Mouse (Mus musculus) embryonic facial prominence, embryonic 13.5 days (tissue): ENCODE measurements around the gene Mrps27. TPM values are rescaled to one million over a fixed set of nuclear protein-coding genes. Genes with fewer than 3 reads are reported as not detected.

ENCODE experiments used
- ATAC-seq: fragments of 200-750 bp; cut with Nextera tagmentation; 2 replicates; pipeline ENCODE4 v1.8.0; 2017; ENCODE audit warnings: low read depth; ENCODE audit not compliant: insufficient number of reproducible peaks, insufficient read depth, low FRiP score, low TSS enrichment
- H3K27ac ChIP-seq: fragments of 300-500 bp; sonication (generic); 2 replicates; pipeline ENCODE4 v1.5.1; 2015; ENCODE audit warnings: moderate library complexity, mild to moderate bottlenecking, inconsistent platforms
- H3K27me3 ChIP-seq: fragments of 300-500 bp; sonication (generic); 2 replicates; pipeline ENCODE4 v1.6.1; 2015; ENCODE audit warnings: mild to moderate bottlenecking, inconsistent platforms
- H3K36me3 ChIP-seq: fragments of 300-500 bp; sonication (generic); 2 replicates; pipeline ENCODE4 v1.6.1; 2015; ENCODE audit warnings: mild to moderate bottlenecking, inconsistent platforms
- H3K4me1 ChIP-seq: fragments of 300-500 bp; sonication (generic); 2 replicates; pipeline ENCODE4 v1.6.1; 2015; ENCODE audit warnings: inconsistent platforms
- H3K4me2 ChIP-seq: fragments of 300-500 bp; sonication (generic); 2 replicates; pipeline ENCODE4 v1.6.1; 2015; ENCODE audit warnings: moderate library complexity, mild to moderate bottlenecking, inconsistent platforms
- H3K4me3 ChIP-seq: fragments of 300-500 bp; sonication (generic); 2 replicates; pipeline ENCODE4 v1.5.1; 2015; ENCODE audit warnings: mild to moderate bottlenecking, inconsistent platforms
- H3K9ac ChIP-seq: fragments of 300-500 bp; sonication (generic); 2 replicates; pipeline ENCODE4 v1.6.1; 2015; ENCODE audit warnings: mild to moderate bottlenecking, inconsistent platforms
- H3K9me3 ChIP-seq: fragments of 300-500 bp; sonication (generic); 2 replicates; pipeline ENCODE4 v1.6.1; 2016; ENCODE audit warnings: inconsistent platforms
- WGBS: fragments of 180-500 bp; shearing (Covaris S2); methylation state at CpG from one replicate; pipeline ENCODE4 v1.1.7; 2015; ENCODE audit warnings: mixed read lengths; 5-methylcytosine and 5-hydroxymethylcytosine counted together
- polyA plus RNA-seq: library from polyadenylated mRNA; unstranded; fragments of >200 nt; fragmentation: Nextera tagmentation; extraction: Ambion mirVana; gene quantifications from 2 replicates; pipeline ENCODE4 v1.2.1, GENCODE M21; 2015

Gene Mrps27
- polyA plus RNA-seq, 1 experiment from 2014 or later: 62.5 TPM

- Histone ChIP-seq H3K27me3 (no peaks in the 10 kb centered on the region), H3K9ac (no peak overlapping the region), H3K27ac (peak overlapping the region; percentile 68), H3K36me3 (peaks cover 8% of the 10 kb centered on the region; the same call in 1 of the 2 replicates), H3K4me1 (peaks cover 33% of the 10 kb centered on the region), H3K4me2 (no peak overlapping the region), H3K9me3 (no peaks in the 10 kb centered on the region), H3K4me3 (no peak overlapping the region)
- WGBS: 66% methylated on average over 4 of the region's 4 CpGs
- ATAC-seq: no peak
Measured at GRCm38 (mm10) chr13:99459612-99460011, 115.0 kb downstream of the Mrps27 start.

- no peak overlapping the region for H3K9ac ChIP-seq
- H3K4me1 ChIP-seq: peaks cover 39% of the 10 kb centered on the region
- no peak for ATAC-seq
- H3K27ac ChIP-seq: no peak overlapping the region
- WGBS: 86% methylated on average over 4 of the region's 4 CpGs
- H3K4me2 ChIP-seq: no peak overlapping the region
- H3K9me3 ChIP-seq: no peaks in the 10 kb centered on the region
- H3K27me3 ChIP-seq: no peaks in the 10 kb centered on the region
- no peak overlapping the region for H3K4me3 ChIP-seq
- peaks cover 8% of the 10 kb centered on the region; the same call in 1 of the 2 replicates for H3K36me3 ChIP-seq
Measured at GRCm38 (mm10) chr13:99461886-99462285, 117.3 kb downstream of the Mrps27 start.

- no peak overlapping the region for H3K4me3 ChIP-seq
- 56% methylated on average over 4 of the region's 4 CpGs for WGBS
- no peak overlapping the region for H3K27ac ChIP-seq
- no peaks in the 10 kb centered on the region for H3K9me3 ChIP-seq
- no peak overlapping the region for H3K4me2 ChIP-seq
- H3K36me3 ChIP-seq: peaks cover 8% of the 10 kb centered on the region; the same call in 1 of the 2 replicates
- ATAC-seq: no peak
- H3K27me3 ChIP-seq: no peaks in the 10 kb centered on the region
- no peak overlapping the region for H3K9ac ChIP-seq
- peaks cover 36% of the 10 kb centered on the region for H3K4me1 ChIP-seq
Measured at GRCm38 (mm10) chr13:99464551-99464950, 120.0 kb downstream of the Mrps27 start.

Other genes starting within 250 kb of the Mrps27 start
- gene Zfp366, start 160.0 kb upstream of the Mrps27 start, polyA plus RNA-seq: 0.42 and 0.48 TPM in 2 replicates
- 44.7 and 45.8 TPM in 2 replicates for gene Ptcd2, start 81 bp upstream of the Mrps27 start, polyA plus RNA-seq
- 176 and 193 TPM in 2 replicates for gene Map1b, start 171.8 kb downstream of the Mrps27 start, polyA plus RNA-seq